Mouse (Mus musculus): ENCODE measurements at regions not wholly inside any gene's neighbourhood (a gene's known extent, or its start where the extent isn't known, plus 50 kb on each side); places are given as distances from the start of the nearest gene placed in this dataset.
A peak's percentile ranks its signal among the peaks of the same experiment; 100 is the strongest.
"Not testable (repeated sequence)": the region's sequence is repeated elsewhere in the genome, so short reads cannot be mapped to it uniquely, and the experiment has no call there.

- DNase-seq (ENCODE audit: low spot score): no peak
Observed at GRCm38 (mm10) chr16:30799699-30800483, 200.4 kb downstream of the Fam43a start.

- no peak for DNase-seq (ENCODE audit: low spot score)
Observed at GRCm38 (mm10) chr16:30804018-30804417, 204.5 kb downstream of the Fam43a start.

DNA sequence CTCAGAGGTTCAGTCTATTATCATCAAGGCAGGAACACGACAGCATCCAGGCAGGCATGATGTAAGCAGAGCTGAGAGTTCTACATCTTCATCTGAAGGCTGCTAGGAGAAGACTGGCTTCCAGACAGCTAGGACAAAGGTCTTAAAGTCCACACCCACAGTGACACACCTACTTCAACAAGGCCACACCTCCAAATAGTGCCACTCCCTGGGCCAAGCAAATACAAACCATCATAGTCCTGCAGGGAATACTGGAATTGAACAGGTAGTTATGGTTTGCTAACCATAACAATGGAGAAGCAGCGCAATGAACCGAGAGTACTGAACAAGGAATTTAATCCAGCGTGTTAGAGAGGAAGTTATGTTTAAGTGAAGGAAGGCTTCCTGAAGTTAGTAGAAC, 206.7 kb downstream of the Fam43a start:
- not testable (repeated sequence) for DNase-seq (ENCODE audit: low spot score)

GRCm38 (mm10) chr16:30818541-30819120, 219.1 kb downstream of the Fam43a start:
- DNase-seq (ENCODE audit: low spot score): no peak

GRCm38 (mm10) chr16:30819342-30819741, 219.8 kb downstream of the Fam43a start:
- DNase-seq (ENCODE audit: low spot score): no peak

- DNase-seq (ENCODE audit: low spot score): no peak
Observed at GRCm38 (mm10) chr16:30820234-30820633, 220.7 kb downstream of the Fam43a start.

GRCm38 (mm10) chr16:30820761-30821160, 221.2 kb downstream of the Fam43a start:
- DNase-seq (ENCODE audit: low spot score): no peak

DNA sequence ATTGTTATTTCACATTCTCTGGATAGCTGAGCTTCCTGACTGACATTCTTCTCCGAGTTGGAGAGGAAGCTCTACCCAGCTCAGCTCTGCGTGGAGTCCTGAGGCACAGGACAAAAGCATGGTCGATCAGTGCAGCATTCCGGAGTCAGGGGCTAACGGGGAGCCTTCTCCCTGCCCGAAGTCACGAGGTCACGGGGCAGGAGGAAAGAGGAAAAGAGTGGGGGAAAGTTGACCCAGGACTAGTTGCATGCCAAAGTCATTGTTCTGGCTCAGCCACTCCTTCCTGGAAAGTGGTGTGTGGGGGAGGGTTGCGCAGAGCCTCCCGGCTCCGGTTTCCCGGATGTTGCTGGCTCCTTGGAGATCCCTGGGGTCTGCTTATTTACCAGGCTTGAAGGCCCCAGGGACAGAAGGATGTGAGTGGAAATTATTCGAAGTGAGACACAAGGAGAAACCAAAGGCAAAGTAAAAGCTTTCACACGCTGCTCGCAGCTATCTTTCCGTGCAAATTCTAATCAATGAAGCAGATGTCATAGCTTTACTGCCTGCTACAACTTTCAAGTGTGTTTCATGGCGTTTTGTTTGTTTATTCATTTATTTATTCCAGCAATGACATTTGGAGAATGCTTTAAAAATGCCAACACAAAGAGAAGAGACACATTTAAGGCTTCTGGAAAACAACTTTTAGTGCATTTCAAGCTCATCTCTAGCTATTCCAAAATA, 221.8 kb downstream of the Fam43a start:
- peak; percentile 74 for DNase-seq (ENCODE audit: low spot score)

DNA sequence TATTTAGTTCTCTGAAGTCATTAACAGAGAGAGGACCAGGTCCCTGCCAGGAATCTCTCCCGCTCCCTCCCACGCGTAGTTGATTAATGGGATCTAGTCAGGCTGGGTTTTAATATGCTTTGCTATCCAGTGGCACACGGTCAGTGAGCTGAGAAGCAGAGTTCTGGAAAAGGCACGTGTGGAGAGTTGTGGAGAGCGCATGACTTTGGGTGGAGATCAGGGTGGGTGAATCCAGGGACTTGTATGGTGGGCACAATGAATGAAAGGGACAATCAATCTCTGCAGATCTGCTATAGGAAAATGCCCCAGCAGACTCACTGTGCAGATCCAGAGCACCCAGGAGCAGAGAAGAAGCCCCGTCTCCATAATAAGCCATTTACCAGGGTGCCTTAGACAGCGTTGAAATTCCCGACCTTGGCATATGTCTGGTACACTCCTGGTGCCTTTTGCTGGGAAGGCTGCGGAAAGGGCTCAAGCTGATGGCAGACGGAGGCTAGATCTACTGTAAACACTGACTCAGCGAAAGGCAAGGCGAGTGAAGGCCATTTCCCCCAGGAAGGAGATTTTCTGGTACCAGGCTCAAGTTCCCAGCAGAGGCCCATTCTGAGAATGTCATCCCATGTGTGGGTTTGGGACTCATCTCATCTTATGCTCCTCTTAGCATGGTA, 222.5 kb downstream of the Fam43a start:
- DNase-seq (ENCODE audit: low spot score): no peak

DNA sequence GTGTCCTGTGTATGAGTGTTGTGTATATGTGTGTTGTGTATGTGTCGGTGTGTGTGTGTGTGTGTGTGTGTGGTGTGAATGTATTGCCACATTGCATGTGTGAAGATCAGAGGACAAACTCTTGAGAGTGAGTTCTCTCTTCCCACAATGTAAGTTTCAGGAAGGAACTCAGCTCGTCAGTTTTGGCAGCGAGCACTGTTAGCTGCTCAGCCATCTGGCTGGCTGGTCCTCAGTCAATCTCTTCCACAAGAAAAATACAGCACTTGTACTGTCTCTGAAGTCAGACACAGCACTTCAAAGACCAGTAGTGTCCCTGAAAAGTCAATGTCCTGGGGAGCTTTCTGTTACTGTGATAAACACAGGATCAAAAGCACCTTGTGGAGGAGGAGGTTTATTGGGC, 226.6 kb downstream of the Fam43a start:
- DNase-seq (ENCODE audit: low spot score): no peak

DNA sequence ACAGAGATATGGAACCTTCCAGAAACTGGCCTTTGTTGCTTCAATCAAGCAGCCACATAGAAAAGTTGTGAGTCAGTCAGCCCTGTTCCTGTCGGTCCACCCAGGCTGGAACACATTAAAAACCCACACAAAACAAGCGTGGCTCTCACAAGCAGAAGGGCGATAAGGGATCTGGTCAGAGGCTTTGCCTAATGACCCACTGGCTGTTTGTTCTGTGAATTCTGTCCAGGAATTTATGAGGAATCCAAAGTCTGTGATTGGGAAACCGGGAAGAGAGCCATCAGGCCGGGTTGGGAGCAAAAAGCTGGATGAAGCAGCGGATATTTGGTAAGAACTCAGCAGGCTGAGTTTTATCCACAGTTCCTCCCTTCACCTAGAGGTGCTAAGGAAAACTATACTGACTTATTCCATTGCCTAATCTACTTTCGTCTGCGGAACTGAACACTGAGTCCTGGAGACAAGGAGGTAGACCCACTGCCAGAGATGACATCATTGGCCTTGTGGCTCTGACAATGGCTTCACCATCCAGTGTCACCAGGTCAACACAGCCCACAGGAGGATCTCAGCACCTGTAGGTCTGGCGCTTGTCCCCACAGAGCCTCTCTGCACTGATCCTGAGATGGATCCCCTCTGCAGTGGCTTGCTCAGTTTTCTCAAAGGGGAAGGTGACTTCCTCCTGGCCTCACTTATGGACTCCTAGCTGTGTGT, 228.5 kb downstream of the Fam43a start:
- DNase-seq (ENCODE audit: low spot score): no peak

- no peak for DNase-seq (ENCODE audit: low spot score)
Observed at GRCm38 (mm10) chr16:30834561-30834960, 235.0 kb downstream of the Fam43a start.

DNA sequence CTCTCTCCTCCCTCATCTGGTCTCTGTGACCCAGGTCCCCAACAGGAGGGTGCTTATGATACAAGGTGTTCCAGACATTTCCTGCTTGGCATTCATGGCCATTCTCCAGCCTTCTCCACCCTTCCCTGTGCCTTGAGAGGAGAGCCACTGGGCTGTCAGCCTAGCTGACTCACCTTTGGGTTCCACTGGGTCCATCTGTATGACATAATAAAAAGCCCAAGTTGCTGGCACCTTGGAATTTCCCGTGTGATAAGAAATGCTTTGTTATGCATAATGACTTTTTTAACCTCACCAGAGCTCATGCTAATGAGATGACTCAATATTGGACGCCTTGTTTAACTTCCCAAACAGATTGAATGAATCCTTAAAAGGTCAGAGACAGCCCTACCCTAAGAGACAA, 236.2 kb downstream of the Fam43a start:
- no peak for DNase-seq (ENCODE audit: low spot score)

DNA sequence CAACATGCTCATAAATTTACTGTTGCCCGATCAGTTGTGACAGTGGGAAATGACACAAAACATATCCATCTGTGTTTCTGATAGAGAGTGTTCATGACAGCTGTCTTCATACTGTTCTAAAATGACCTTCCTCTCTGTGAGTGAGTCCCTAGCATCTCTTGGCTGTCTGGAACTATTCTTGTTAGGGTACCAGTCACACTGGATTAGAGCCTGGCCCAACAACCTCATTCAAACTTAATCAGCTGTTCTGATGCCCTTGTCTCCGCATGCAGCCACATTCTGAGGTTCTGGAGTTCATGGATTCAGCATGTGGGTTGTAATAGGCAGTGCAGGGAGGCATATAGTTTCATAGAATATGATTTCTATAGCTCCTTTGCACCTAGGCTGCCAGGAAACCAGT, 238.4 kb downstream of the Xxylt1 start:
- DNase-seq (ENCODE audit: low spot score): peak; percentile 54

DNA sequence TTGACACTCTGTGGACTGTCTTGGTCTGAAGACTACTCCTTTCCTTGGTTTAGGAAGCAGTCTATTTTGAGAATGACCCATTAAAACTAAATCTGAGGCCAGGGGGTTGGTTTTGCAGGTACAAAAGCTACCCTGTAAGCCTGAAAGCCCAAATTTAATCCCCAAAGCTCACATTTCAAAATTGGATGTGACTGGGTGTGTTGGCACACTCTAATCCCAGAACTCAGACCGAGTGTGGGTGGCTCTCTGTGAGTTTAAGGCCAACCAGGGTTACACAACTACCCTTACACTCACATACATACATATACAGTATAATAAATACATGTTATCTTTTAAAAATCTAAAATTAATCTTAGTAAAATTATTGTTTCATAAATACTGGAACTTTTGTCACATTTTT, 228.6 kb downstream of the Xxylt1 start:
- DNase-seq (ENCODE audit: low spot score): no peak

DNA sequence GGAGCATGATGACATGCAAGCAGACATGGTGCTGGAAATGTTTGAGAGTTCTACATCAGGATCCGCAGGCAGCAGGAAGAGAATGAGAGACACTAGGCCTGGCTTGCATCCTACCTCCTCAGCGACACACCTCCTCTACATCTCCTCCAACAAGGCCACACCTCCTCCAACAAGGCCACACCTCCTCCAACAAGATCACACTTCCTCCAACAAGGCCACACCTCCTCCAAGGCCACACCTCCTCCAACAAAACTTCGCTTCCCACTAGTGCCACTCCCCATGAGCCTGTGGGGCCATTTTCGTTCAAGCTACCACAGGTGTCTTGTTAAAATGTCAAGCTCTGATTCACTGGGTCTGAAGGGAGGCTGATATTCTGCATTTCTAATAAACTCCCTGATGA, 226.5 kb downstream of the Xxylt1 start:
- DNase-seq (ENCODE audit: low spot score): no peak

- DNase-seq (ENCODE audit: low spot score): no peak
Observed at GRCm38 (mm10) chr16:30857656-30858055, 223.6 kb downstream of the Xxylt1 start.

- no peak for DNase-seq (ENCODE audit: low spot score)
Observed at GRCm38 (mm10) chr16:30869136-30869909, 211.9 kb downstream of the Xxylt1 start.

GRCm38 (mm10) chr16:30870110-30870509, 211.1 kb downstream of the Xxylt1 start:
- no peak for DNase-seq (ENCODE audit: low spot score)

DNA sequence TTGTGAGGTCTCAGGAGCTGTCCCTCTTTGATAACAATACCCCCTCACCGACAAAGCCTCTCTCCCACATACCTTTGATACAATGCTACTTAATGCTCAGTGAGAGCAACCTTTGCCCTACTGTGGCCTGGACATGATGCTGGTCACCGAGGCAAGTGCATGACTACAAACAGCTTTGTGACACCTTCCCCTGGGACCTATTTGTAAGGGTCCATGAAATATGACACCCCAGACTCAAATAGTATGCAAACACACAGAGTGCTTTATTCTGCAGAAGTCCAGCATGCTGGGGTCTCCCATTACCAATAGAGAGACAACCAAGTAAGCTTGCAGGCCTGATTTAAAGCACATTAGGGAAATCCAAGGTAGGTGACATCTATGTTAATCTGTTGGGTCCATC, 210.6 kb downstream of the Xxylt1 start:
- DNase-seq (ENCODE audit: low spot score): no peak

DNA sequence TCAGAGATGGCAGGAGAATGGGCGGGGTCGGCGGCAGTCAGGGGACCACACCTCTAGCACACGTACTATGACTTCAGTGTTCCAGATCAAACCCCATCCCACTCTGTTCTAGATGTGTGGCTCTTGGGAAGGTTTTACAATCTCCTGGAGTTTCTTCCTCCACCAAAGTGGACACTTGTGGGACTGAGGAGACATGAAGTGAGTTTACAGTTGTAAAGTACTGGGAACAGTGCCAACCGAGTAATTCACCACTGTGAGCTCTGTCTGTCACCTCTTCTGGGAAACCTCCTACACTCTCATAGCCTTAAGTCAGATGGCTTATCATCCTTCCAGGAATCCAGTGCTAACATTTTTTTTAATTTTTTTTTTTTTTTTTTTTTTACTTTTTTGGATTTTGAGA, 209.1 kb downstream of the Xxylt1 start:
- no peak for DNase-seq (ENCODE audit: low spot score)
